Mouse (Mus musculus) adrenal gland, postnatal 10 days (tissue): ENCODE measurements at regions not wholly inside any gene's neighbourhood (a gene's known extent, or its start where the extent isn't known, plus 50 kb on each side); places are given as distances from the start of the nearest gene placed in this dataset. TPM values are rescaled to one million over a fixed set of nuclear protein-coding genes. Genes with fewer than 3 reads are reported as not detected.

Experiments used
- DNase-seq: peaks from one replicate; pipeline ENCODE4 v3.0.0; 2021; ENCODE audit warnings: mixed read lengths
- microRNA-seq: library from miRNA; unstranded; fragments of <30 nt; microRNA quantifications from one replicate; pipeline ENCODE4 v1.2.0, GENCODE M21; 2021

DNA sequence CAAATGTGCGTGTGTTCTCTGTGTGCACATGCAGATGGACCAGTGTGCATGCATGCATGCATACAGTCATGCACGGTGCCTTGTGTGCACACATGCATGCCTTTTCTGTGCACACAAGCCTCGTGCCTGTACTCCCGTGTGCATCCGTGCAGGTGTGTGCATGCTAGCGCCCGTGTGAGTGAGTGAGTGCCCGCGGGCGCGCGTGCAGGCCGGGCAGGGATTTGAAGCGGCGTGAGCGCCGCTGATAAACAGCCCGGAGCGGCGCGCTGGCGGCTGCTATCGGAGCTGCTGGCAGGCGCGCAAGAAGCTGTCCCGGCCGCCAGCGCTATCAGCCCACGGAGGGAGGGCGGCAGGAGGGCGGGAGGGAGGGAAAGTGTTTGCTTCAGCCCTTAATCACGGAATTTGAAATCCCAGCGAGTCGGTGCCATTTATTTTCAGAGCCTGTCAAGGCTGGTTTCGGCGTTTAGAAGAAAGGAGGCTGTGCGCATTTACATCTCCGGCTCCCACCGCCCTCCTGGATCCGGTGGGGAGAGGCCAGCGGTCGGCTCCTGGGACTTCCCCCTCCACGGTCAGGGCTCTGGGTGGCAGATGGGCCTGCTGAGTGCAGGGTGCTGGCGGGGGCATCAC, 82.1 kb downstream of the Cstad start:
- DNase-seq, result peak; percentile 84

DNA sequence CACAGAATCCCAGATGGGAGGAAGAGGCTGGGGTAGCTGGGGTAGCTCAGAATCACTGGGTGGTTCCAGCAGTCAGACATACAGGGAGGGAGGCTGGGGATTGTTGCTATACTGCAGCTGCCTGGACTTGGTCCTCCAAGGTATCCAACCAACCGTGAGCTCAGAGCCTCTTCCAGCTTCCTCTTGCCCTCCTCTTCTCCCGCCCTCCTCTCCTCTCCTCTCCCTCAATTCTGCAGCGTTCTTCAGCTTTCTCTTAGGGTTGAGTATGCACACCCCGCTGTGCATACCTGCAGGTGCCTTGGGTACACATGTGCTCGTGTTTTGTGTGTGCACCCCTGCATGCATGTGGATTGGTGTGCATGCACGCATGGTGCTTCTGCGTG, 81.6 kb downstream of the Cstad start:
- DNase-seq, result no peak

DNA sequence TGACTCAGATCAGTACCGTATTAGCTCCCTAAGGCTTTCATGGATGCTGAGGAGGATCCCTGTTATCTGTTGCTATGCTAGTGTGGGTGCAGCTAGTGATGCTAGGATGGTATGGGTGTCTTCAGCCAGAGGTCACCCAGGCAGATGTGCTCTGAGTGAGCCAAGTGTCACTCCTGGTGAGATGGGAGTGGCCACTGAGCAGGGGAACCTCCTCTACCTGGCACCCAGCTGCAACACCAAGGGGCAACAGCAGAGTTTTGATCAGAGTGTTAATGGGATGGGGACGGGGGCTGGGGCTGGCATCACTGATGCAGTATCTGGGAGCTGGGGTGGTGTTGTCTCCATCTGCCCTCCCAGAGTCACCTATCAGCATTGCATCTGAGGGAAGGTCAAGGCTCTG, 81.0 kb downstream of the Cstad start:
- no peak for DNase-seq

GRCm38 (mm10) chr2:30670836-30671586, 76.2 kb downstream of the Cstad start:
- DNase-seq, result no peak

- DNase-seq, result no peak
Measured at GRCm38 (mm10) chr2:30667468-30667867, 72.6 kb downstream of the Cstad start.

DNA sequence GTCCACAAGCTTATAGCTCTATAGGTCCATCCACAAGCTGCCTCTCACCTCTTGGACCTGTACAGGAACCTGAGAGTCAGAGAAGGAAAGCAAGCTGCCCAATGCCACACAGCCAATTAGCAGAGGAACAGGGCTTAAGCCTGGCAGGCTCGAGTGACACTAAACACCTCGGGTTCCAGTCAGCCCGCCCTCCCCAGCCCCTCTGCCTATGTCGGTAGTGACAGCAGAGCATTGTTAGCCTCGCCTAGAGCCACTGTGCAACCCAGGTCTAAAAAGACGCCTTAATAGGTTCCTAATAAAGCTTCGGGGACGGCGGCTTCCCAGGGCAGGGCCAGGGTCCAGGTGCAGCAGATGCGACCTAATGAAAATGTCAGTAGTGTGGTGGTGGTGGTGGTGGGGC, 66.3 kb downstream of the Cstad start:
- no peak for DNase-seq

DNA sequence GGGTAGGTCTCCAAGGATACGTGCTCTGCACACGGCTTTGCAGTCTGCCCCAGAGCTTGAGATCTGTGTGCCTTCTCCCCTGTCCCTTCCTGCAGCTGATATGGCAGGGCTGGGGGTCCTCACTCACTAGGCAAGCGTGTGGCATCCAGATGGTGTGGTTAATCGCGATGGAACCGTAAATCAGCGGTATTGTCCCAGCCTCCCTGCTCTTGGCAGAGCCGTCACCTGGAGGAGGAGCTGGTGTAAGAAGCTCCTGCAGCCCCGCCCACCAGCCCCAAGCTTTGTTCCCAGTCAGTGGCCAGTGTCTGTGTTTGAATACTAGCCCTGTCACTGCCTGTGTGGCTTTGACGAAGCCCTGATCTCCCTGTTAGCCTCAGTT, 65.8 kb downstream of the Cstad start:
- no peak for DNase-seq

DNA sequence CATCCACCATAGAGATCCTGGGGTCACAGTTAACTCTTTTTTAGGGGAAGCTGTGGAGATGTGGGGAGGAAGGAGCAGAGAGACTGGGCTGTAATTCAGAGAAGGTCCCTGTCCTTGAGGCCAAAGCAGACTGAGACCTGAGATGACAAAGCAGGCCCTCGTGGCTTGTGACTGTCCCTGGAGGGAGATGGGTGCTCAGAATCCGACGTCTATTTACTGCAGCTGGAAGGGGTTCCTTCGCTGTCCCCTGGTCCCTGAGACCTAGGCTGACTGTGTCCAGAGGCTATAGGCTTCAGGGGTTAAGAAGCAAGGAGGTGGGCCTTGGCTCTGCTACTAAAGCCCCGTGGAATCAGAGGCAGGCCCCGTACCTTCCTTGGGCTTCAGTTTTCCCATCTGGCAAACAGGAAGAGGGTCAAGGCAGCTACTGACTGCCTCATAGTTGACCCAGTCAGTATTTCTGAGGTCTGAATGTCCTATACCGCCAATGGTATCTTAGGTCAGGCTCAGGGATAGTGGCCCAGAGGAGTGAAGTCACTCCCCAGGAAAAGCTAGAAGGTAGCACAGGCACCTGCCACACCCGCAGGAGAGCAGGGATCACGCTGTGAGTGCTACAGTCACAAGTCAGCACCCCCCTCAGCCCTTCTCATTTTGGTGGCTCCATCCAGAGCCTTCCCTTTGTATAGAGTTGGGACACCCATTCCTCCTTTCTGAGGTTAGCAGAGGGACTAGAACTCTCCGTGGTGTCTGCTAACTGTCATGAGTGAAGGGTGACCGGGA, 65.2 kb downstream of the Cstad start:
- DNase-seq, result no peak

- DNase-seq, result peak; percentile 87
Measured at GRCm38 (mm10) chr2:30658844-30659555, 64.2 kb downstream of the Cstad start.

Small RNA genes lying in the stretch of these regions (microRNA-seq; reads per million reads assigned to microRNA genes)
- gene Mir3089, result not detected
